Mouse (Mus musculus): ENCODE data around the gene Aox1.

Gene Aox1

GRCm38 (mm10) chr1:58110241-58110640 is 80.5 kb downstream of the Aox1 start:
- no peak for DNase-seq (ENCODE audit: low spot score in 2 of 2)

GRCm38 (mm10) chr1:58111315-58111714 is 81.6 kb downstream of the Aox1 start:
- DNase-seq (ENCODE audit: low spot score in 2 of 2), result no peak

- DNase-seq (ENCODE audit: low spot score in 2 of 2), result peak; percentile 20 to 66
Observed at GRCm38 (mm10) chr1:58112880-58113279, 83.1 kb downstream of the Aox1 start, which contains the start of gene Aox3. Gene Aox3 (plus strand): TSS chr1:58113130.

GRCm38 (mm10) chr1:58113441-58113840 is 83.7 kb downstream of the Aox1 start:
- DNase-seq (ENCODE audit: low spot score in 2 of 2), result no peak

- no peak for DNase-seq (ENCODE audit: low spot score in 2 of 2)
Observed at GRCm38 (mm10) chr1:58114021-58114560, 84.4 kb downstream of the Aox1 start.

GRCm38 (mm10) chr1:58114666-58115375 is 85.1 kb downstream of the Aox1 start:
- DNase-seq (ENCODE audit: low spot score in 2 of 2), result no peak

- no peak for DNase-seq (ENCODE audit: low spot score in 2 of 2)
Observed at GRCm38 (mm10) chr1:58118231-58118630, 88.5 kb downstream of the Aox1 start.

GRCm38 (mm10) chr1:58124901-58125300 is 95.2 kb downstream of the Aox1 start:
- no peak for DNase-seq (ENCODE audit: low spot score in 2 of 2)

- DNase-seq (ENCODE audit: low spot score in 2 of 2), result no peak
Observed at GRCm38 (mm10) chr1:58137891-58138290, 108.2 kb downstream of the Aox1 start.

- DNase-seq (ENCODE audit: low spot score in 2 of 2), result peak in 1 of 2 experiments; percentile 34
Observed at GRCm38 (mm10) chr1:58138986-58139385, 109.3 kb downstream of the Aox1 start.

GRCm38 (mm10) chr1:58140607-58141006 is 110.9 kb downstream of the Aox1 start:
- no peak for DNase-seq (ENCODE audit: low spot score in 2 of 2)

GRCm38 (mm10) chr1:58144384-58145069 is 114.8 kb downstream of the Aox1 start:
- no peak for DNase-seq (ENCODE audit: low spot score in 2 of 2)

GRCm38 (mm10) chr1:58146026-58146425 is 116.3 kb downstream of the Aox1 start:
- no peak for DNase-seq (ENCODE audit: low spot score in 2 of 2)

GRCm38 (mm10) chr1:58147776-58148175 is 118.0 kb downstream of the Aox1 start:
- no peak for DNase-seq (ENCODE audit: low spot score in 2 of 2)

- no peak for DNase-seq (ENCODE audit: low spot score in 2 of 2)
Observed at GRCm38 (mm10) chr1:58152247-58152646, 122.5 kb downstream of the Aox1 start.
